Mouse (Mus musculus): ENCODE measurements at regions not wholly inside any gene's neighbourhood (a gene's known extent, or its start where the extent isn't known, plus 50 kb on each side); places are given as distances from the start of the nearest gene placed in this dataset.

- TF ChIP-seq CTCF (IDR thresholded peaks at IDR 0.05) (no peak), EP300 (IDR thresholded peaks at IDR 0.05) (no peak)
Observed at GRCm38 (mm10) chr14:76910186-76910585, 126.4 kb upstream of the Ccdc122 start.
